Mouse (Mus musculus): Measurements from ENCODE around the gene Kbtbd7.
"Not testable (repeated sequence)": the region's sequence is repeated elsewhere in the genome, so short reads cannot be mapped to it uniquely, and the experiment has no call there.

Kbtbd7 gene

DNA sequence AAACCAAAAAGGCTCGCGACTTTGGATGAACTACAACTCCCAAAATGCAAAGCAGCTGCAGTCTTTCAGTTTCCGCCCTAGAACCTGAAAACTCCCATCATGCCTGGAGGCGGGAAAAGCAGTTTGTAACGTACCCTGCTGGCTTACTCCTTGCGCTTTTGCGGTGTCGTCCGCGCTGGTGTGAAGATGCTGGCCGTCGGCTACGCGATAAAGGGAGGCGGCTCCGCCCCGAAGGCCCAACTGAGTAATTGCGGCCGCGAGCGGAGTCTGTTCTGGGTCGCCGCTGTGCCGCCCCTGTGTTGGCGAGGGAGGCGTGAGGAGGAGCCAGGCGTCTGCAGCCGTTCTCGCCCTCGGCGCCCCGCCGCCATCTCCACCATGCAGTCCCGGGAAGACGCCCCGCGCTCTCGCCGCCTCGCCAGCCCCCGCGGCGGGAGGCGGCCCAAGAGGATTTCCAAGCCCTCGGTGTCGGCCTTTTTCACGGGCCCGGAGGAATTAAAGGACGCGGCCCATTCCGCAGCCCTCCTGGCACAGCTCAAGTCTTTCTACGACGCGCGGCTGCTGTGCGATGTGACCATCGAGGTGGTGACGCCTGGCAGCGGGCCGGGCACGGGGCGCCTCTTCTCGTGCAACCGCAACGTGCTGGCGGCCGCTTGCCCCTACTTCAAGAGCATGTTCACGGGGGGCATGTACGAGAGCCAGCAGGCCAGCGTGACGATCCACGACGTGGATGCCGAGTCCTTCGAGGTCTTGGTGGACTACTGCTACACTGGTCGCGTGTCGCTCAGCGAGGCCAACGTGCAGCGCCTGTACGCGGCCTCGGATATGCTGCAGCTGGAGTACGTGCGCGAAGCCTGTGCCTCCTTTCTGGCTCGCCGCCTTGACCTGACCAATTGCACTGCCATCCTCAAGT lies 25.6 kb downstream of the Kbtbd7 start, which contains the start of gene Kbtbd6:
Gene Kbtbd6, plus strand, starts transcription at position 155 of the 910 bp plus-strand sequence.
- peak; percentile 28 to 70 for DNase-seq (ENCODE audit: low spot score in 2 of 2)

DNA sequence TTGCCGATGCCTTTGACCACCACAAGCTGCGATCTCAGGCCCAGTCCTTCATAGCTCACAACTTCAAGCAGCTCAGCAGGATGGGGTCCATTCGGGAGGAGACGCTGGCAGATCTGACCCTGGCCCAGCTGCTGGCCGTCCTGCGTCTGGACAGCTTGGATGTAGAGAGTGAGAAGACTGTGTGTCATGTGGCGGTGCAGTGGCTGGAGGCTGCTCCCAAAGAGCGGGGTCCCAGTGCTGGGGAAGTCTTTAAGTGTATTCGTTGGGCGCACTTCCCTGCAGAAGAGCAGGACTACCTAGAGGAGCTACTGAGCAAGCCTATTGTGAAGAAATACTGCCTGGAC lies 26.3 kb downstream of the Kbtbd7 start:
- DNase-seq (ENCODE audit: low spot score in 2 of 2) = not testable (repeated sequence)

DNA sequence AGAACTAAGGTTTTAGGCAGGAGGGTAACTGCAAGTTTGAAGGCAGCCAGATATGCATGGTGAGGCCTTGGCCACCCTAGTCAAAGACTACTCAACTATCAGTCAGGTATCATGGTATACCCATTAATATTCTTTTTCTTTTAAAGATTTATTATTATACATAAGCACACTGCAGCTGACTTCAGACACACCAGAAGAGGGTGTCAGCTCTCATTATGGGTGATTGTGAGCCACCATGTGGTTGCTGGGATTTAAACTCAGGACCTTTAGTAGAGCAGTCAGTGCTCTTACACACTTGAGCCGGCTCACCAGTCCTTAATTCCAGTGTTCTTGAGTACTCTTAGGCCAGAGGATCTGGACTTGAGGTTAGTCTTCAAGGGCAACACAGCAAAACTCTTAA lies 34.1 kb downstream of the Kbtbd7 start:
- DNase-seq (ENCODE audit: low spot score in 2 of 2) = no peak

DNA sequence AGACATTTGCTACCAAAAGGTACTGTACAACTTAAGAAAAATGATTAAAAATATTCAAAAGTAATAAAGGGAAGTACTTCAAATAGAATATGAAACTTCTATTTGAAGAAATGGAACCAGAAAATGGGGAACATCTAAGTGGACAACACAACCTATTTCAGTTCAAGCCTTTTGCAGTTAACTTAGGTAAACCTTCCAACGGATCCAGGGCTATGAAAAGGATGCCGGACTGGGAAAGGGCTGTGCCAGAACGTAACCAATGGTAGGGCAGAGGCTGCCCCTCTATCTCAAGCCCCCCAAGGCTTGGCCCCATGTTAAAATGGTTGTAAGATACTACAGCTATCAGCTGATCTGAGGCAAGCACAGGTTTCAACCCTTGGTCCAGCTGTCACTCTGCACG lies 34.7 kb downstream of the Kbtbd7 start:
- DNase-seq (ENCODE audit: low spot score in 2 of 2) = no peak

DNA sequence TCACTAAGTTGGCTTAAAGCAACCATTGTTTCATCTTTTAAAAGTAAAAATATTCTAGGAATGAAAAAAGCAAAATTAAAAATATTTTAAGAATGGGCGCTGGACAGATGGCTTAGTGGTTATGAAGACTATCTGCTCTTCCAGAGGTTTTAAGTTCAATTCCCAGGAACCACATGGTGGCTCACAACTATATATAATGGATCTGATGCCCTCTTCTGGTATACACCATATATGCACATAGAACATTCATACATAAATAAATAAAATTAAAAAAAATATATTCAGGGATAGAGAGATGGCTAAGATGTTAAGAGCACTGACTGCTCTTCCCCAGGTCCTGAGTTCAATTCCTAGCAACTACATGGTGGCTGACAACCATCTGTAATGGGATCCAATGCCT lies 39.3 kb downstream of the Kbtbd7 start:
- no peak for DNase-seq (ENCODE audit: low spot score in 2 of 2)

DNA sequence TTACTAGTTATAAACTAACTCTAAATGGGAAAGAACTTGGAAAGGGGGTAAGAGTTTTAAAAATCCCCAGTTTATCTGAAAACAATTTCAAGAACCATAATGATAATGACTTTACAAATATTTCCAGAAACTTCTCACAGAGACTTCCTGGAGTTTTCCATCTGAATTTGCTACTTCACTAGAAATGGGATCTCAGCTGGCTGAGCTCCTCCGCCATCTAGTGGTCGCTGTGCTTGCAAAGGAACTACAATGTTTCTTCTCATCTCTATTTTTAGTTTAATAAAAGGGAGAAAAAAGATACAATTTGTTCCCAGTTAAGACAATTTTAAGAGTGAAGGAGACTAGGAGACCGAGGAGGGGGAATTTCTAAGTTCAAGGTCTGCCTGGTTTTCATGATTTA lies 41.3 kb downstream of the Kbtbd7 start:
- peak in 1 of 2 experiments; percentile 53 for DNase-seq (ENCODE audit: low spot score in 2 of 2)

DNA sequence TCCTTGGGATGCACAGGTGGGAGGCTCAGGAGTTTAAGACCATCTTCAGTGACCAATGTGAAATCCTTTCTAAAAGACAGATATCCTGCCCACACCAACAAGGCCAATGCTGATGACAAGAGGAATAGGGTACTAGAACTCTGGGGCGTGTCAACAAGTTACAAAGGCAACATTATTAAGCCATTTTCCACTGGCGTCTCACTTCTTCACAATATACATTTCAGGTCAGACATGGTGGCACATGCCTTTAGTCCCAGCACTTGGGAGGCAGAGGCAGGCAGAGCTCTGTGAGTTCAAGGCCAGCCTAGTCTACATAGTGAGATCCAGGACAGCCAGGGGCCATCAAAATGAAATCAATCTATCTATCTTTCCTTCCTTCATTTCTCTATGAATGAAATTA lies 47.1 kb downstream of the Kbtbd7 start:
- DNase-seq (ENCODE audit: low spot score in 2 of 2) = no peak
